Mouse (Mus musculus) lung, adult 2 months (tissue): ENCODE measurements around the gene Slc41a1.

Experiments used
- CTCF ChIP-seq: fragments of 200-500 bp; IDR thresholded peaks from 2 replicates; pipeline ENCODE4 v1.5.1; 2011; ENCODE audit warnings: mild to moderate bottlenecking, low read length, control low read depth; ENCODE audit not compliant: insufficient read depth
- POLR2A ChIP-seq: fragments of 200-500 bp; IDR thresholded peaks from 2 replicates; pipeline ENCODE4 v1.6.1; 2011; ENCODE audit warnings: low read depth, mild to moderate bottlenecking, control low read depth, low read length, borderline replicate concordance; ENCODE audit errors: extremely low read depth

GRCm38 (mm10) chr1:131886641-131887040 is 59.3 kb downstream of the Slc41a1 start:
- no peak for TF ChIP-seq CTCF
- TF ChIP-seq POLR2A = no peak
